Mouse (Mus musculus): ENCODE measurements around the gene Chst7. TPM values are rescaled to one million over a fixed set of nuclear protein-coding genes. Genes with fewer than 3 reads are reported as not detected.

Gene Chst7
- total and polyA plus RNA-seq, 3 experiments, result not detected

GRCm38 (mm10) chrX:20020942-20021341, 38.4 kb upstream of the Chst7 start:
- H3K27ac ChIP-seq (ENCODE audit: control insufficient read depth, low read depth, low read length), result no peak overlapping the region
- H3K27me3 ChIP-seq (ENCODE audit: control insufficient read depth in 1 of 2, insufficient read depth in 2 of 2, low read length in 2 of 2), result no peaks in the 10 kb centered on the region; a peak in 1 of 4 replicates
- no peak overlapping the region for H3K9ac ChIP-seq (ENCODE audit: control insufficient read depth, low read depth, low read length, poor library complexity, severe bottlenecking)
- TF ChIP-seq ZNF384 (IDR thresholded peaks at IDR 0.05; ENCODE audit: low read depth, low read length) (no peak), SMC3 (IDR thresholded peaks at IDR 0.05; ENCODE audit: low read depth, low read length) (peak; percentile 81), ZKSCAN1 (IDR thresholded peaks at IDR 0.05; ENCODE audit: low read depth, low read length) (no peak), ZC3H11A (IDR thresholded peaks at IDR 0.05; ENCODE audit: low read depth, low read length) (peak; percentile 81), RAD21 (IDR thresholded peaks at IDR 0.05; ENCODE audit: low read depth, low read length) (peak; percentile 90), EP300 (IDR thresholded peaks at IDR 0.05; ENCODE audit: low read depth in 1 of 2, low read length in 2 of 2) (no peak), TCF12 (IDR thresholded peaks at IDR 0.05; ENCODE audit: low read depth, low read length) (no peak), ETS1 (IDR thresholded peaks at IDR 0.05; ENCODE audit: low read depth, low read length) (no peak), POLR2AphosphoS2 (IDR thresholded peaks at IDR 0.05; ENCODE audit: low read length) (no peak), CHD2 (IDR thresholded peaks at IDR 0.05; ENCODE audit: low read length) (no peak), E2F4 (IDR thresholded peaks at IDR 0.05; ENCODE audit: borderline replicate concordance, low read depth, low read length) (no peak), TAL1 (IDR thresholded peaks at IDR 0.05; ENCODE audit: low read length) (no peak), MYC (IDR thresholded peaks at IDR 0.05; ENCODE audit: low read depth, low read length) (no peak), ELF1 (IDR thresholded peaks at IDR 0.05; ENCODE audit: low read depth, low read length) (no peak), POLR2AphosphoS5 (IDR thresholded peaks at IDR 0.05; ENCODE audit: borderline replicate concordance, low read depth, low read length) (no peak), CTCF (IDR thresholded peaks at IDR 0.05 in 2 of 3, conservative IDR thresholded peaks at IDR 0.05 in 1 of 3; ENCODE audit: control insufficient read depth in 1 of 3, insufficient read depth in 1 of 3, low read depth in 2 of 3, low read length in 3 of 3, poor library complexity in 1 of 3, severe bottlenecking in 1 of 3) (peak; percentile 23 to 80 (median 24); a peak in 4 of 6 replicates)
- H3K4me1 ChIP-seq (ENCODE audit: control insufficient read depth in 1 of 2, insufficient read depth in 2 of 2, low read length in 2 of 2), result no peaks in the 10 kb centered on the region
- no peaks in the 10 kb centered on the region for H3K36me3 ChIP-seq (ENCODE audit: control insufficient read depth in 1 of 2, insufficient read depth in 2 of 2, low read length in 2 of 2)
- H3K9me3 ChIP-seq (replicated peaks; ENCODE audit: insufficient read depth, low read length), result no peaks in the 10 kb centered on the region
- H3K4me3 ChIP-seq (ENCODE audit: control insufficient read depth in 1 of 2, insufficient read depth in 1 of 2, low read depth in 2 of 2, low read length in 2 of 2), result no peak overlapping the region
- peak; percentile 53 for DNase-seq (ENCODE audit: low read depth, low spot score)
- no peaks in the 10 kb centered on the region for H3K79me2 ChIP-seq (ENCODE audit: control insufficient read depth, insufficient read depth, low read length, poor library complexity)

GRCm38 (mm10) chrX:20060096-20060768, 872 bp downstream of the Chst7 start:
- Histone ChIP-seq H3K27ac (ENCODE audit: control insufficient read depth, low read depth, low read length) (no peak overlapping the region), H3K36me3 (ENCODE audit: control insufficient read depth in 1 of 2, insufficient read depth in 2 of 2, low read length in 2 of 2) (no peaks in the 10 kb centered on the region), H3K9me3 (replicated peaks; ENCODE audit: insufficient read depth, low read length) (no peaks in the 10 kb centered on the region), H3K4me3 (ENCODE audit: control insufficient read depth in 1 of 2, insufficient read depth in 1 of 2, low read depth in 2 of 2, low read length in 2 of 2) (no peak overlapping the region), H3K79me2 (ENCODE audit: control insufficient read depth, insufficient read depth, low read length, poor library complexity) (no peaks in the 10 kb centered on the region), H3K4me1 (ENCODE audit: control insufficient read depth in 1 of 2, insufficient read depth in 2 of 2, low read length in 2 of 2) (no peaks in the 10 kb centered on the region), H3K27me3 (ENCODE audit: control insufficient read depth in 1 of 2, insufficient read depth in 2 of 2, low read length in 2 of 2) (no peaks in the 10 kb centered on the region), H3K9ac (ENCODE audit: control insufficient read depth, low read depth, low read length, poor library complexity, severe bottlenecking) (no peak overlapping the region)
- TF ChIP-seq MAX (IDR thresholded peaks at IDR 0.05; ENCODE audit: low read length) (no peak), SIN3A (IDR thresholded peaks at IDR 0.05; ENCODE audit: low read length) (no peak), HCFC1 (IDR thresholded peaks at IDR 0.05; ENCODE audit: low read depth, low read length) (no peak), POLR2AphosphoS5 (IDR thresholded peaks at IDR 0.05; ENCODE audit: borderline replicate concordance, low read depth, low read length) (no peak), USF2 (IDR thresholded peaks at IDR 0.05; ENCODE audit: borderline replicate concordance in 1 of 2, insufficient read depth in 1 of 2, low read depth in 1 of 2, low read length in 2 of 2) (no peak), POLR2A (IDR thresholded peaks at IDR 0.05; ENCODE audit: control insufficient read depth in 1 of 2, insufficient read depth in 1 of 2, low read depth in 1 of 2, low read length in 2 of 2, poor library complexity in 1 of 2) (no peak), NRF1 (IDR thresholded peaks at IDR 0.05; ENCODE audit: insufficient read depth, low read depth, low read length, poor library complexity, severe bottlenecking) (no peak), ZMIZ1 (IDR thresholded peaks at IDR 0.05; ENCODE audit: low read depth, low read length) (no peak), ZNF384 (IDR thresholded peaks at IDR 0.05; ENCODE audit: low read depth, low read length) (no peak)
- no peak for DNase-seq (ENCODE audit: low read depth, low spot score)
